Mouse (Mus musculus): ENCODE measurements around the gene Gab2. TPM values are rescaled to one million over a fixed set of nuclear protein-coding genes. Genes with fewer than 3 reads are reported as not detected.

Gab2 gene
- polyA plus RNA-seq, 1 experiment from 2014 or later = 17.5 TPM

GRCm38 (mm10) chr7:97328891-97329588, 247.7 kb downstream of the Gab2 start:
- Histone ChIP-seq H3K36me3 (peaks cover 3% of the 10 kb centered on the region; the same call in 1 of the 2 replicates), H3K4me1 (replicated peaks) (peaks cover 49% of the 10 kb centered on the region), H3K9ac (no peak overlapping the region), H3K4me2 (peak overlapping the region; percentile 18; the same call in 1 of the 2 replicates), H3K27ac (replicated peaks) (no peak overlapping the region), H3K27me3 (peaks cover 33% of the 10 kb centered on the region), H3K9me3 (no peaks in the 10 kb centered on the region), H3K4me3 (no peak overlapping the region)
- ATAC-seq (ENCODE audit: low FRiP score, low read depth) = no peak
- WGBS = 66% methylated on average over 13 of the region's 13 CpGs

DNA sequence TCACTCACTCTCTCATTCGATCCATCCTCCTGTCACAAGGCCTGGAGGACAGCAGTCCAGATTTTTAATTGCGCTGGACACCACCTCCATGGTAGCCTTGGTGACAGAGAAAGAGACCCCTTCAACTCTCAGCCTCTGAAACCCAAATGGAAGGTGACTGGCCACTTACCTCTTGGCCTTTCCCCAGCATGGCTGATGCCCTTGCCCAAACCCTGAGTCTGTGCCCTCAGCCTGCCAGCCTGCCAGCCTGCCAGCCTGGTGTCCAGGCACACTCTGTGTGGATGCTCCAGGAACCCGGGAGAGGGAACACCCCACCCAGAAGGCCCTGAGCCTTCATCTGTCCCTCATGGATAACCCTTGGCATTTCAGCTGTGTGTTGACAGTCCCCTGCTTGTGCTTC, 248.3 kb downstream of the Gab2 start:
- Histone ChIP-seq H3K27ac (replicated peaks) (no peak overlapping the region), H3K9me3 (no peaks in the 10 kb centered on the region), H3K27me3 (peaks cover 27% of the 10 kb centered on the region), H3K4me3 (no peak overlapping the region), H3K4me1 (replicated peaks) (peaks cover 49% of the 10 kb centered on the region), H3K9ac (no peak overlapping the region), H3K4me2 (0 out of 2 replicates have a peak overlapping the region, but pooled peaks have one; percentile 18), H3K36me3 (no peaks in the 10 kb centered on the region)
- no peak for ATAC-seq (ENCODE audit: low FRiP score, low read depth)
- WGBS = 76% methylated on average over 3 of the region's 3 CpGs

- no peaks in the 10 kb centered on the region for H3K9me3 ChIP-seq
- H3K9ac ChIP-seq = peak overlapping the region; percentile 58
- H3K27me3 ChIP-seq = peaks cover 14% of the 10 kb centered on the region
- H3K4me1 ChIP-seq (replicated peaks) = peaks cover 41% of the 10 kb centered on the region
- no peaks in the 10 kb centered on the region for H3K36me3 ChIP-seq
- H3K27ac ChIP-seq (replicated peaks) = no peak overlapping the region
- peak overlapping the region; percentile 69 for H3K4me2 ChIP-seq
- WGBS = 66% methylated on average over 11 of the region's 11 CpGs
- H3K4me3 ChIP-seq = peak overlapping the region; percentile 64
- ATAC-seq (ENCODE audit: low FRiP score, low read depth) = no peak
Measured at GRCm38 (mm10) chr7:97330931-97331645, 249.7 kb downstream of the Gab2 start.

DNA sequence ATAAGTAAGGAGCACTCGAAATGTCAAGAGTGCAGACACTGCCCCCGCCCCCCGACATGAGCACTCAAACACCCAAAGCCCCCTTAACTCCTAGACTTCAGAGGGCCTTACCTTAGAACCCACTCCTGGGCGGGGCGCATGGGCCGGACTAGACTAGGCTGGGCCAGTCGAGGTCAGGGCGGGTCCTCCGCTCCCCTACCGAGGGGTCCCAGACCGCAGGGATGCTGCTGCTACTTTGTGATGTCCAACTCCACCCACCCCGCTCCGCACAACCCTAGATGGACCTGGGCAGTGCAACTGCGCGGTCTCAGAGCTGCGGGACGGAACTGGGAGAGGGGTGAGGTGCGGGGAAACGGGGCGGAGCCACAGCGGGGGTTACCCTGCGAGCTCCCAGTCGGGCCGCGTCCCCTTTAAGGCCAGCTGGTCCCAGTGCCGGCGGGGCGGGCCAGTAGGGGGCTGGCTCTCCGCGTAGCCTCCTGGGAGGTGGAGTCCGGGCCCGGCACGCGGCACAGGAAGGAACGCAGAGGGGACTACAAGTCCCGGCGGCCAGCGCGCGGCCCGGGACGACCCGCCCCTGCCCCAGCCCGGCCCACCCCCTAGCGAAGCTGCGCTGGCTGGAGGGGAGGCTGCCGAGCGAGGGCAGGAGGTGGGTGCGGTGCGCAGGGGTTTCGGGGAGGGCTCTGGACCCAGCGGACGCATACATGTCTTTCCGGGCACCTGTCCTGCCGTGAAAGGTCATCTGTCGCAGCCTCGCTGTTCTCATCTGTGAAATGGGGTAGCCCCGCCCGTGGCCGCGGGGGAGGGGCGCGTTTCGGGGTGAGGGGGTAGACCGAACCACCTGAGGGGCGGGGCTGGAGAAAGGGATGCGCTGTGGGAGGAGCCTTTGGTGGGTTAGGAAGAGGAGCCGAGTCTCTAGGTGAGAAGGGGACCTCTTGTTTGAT, 250.6 kb downstream of the Gab2 start, which contains the start of the genes Usp35 and Kctd21:
Gene Usp35, minus strand, starts transcription at position 295 of the 941 bp plus-strand sequence.
Gene Kctd21, plus strand, starts transcription at position 602 of the 941 bp plus-strand sequence.
- Histone ChIP-seq H3K36me3 (no peaks in the 10 kb centered on the region), H3K27me3 (peaks cover 4% of the 10 kb centered on the region), H3K9ac (peak within 1 kb of the TSS; percentile 62), H3K4me1 (replicated peaks) (peaks cover 41% of the 10 kb centered on the region), H3K9me3 (no peaks in the 10 kb centered on the region), H3K4me2 (peak within 1 kb of the TSS; percentile 69), H3K4me3 (peak within 1 kb of the TSS; percentile 64), H3K27ac (replicated peaks) (peak within 1 kb of the TSS; percentile 78)
- ATAC-seq (ENCODE audit: low FRiP score, low read depth) = peak; percentile 98
- under 1% methylated on average over 64 of the region's 68 CpGs for WGBS

GRCm38 (mm10) chr7:97332667-97333041, 251.3 kb downstream of the Gab2 start:
- Histone ChIP-seq H3K36me3 (no peaks in the 10 kb centered on the region), H3K27me3 (no peaks in the 10 kb centered on the region), H3K9me3 (no peaks in the 10 kb centered on the region), H3K27ac (replicated peaks) (peak overlapping the region; percentile 78), H3K4me1 (replicated peaks) (peaks cover 41% of the 10 kb centered on the region), H3K9ac (peak overlapping the region; percentile 62), H3K4me3 (peak overlapping the region; percentile 64), H3K4me2 (peak overlapping the region; percentile 69)
- no peak; the same call in 1 of the 2 replicates for ATAC-seq (ENCODE audit: low FRiP score, low read depth)
- 2% methylated on average over 9 of the region's 9 CpGs for WGBS

GRCm38 (mm10) chr7:97333113-97333898, 251.9 kb downstream of the Gab2 start:
- H3K36me3 ChIP-seq = no peaks in the 10 kb centered on the region
- no peak for ATAC-seq (ENCODE audit: low FRiP score, low read depth)
- 84% methylated on average over 6 of the region's 6 CpGs for WGBS
- H3K9ac ChIP-seq = peak overlapping the region; percentile 62
- H3K4me3 ChIP-seq = peak overlapping the region; percentile 64
- peak overlapping the region; percentile 69 for H3K4me2 ChIP-seq
- no peaks in the 10 kb centered on the region for H3K27me3 ChIP-seq
- no peaks in the 10 kb centered on the region for H3K9me3 ChIP-seq
- peaks cover 41% of the 10 kb centered on the region for H3K4me1 ChIP-seq (replicated peaks)
- H3K27ac ChIP-seq (replicated peaks) = no peak overlapping the region

- Histone ChIP-seq H3K27me3 (no peaks in the 10 kb centered on the region), H3K9me3 (no peaks in the 10 kb centered on the region), H3K27ac (replicated peaks) (no peak overlapping the region), H3K9ac (no peak overlapping the region), H3K4me2 (no peak overlapping the region), H3K4me1 (replicated peaks) (peaks cover 32% of the 10 kb centered on the region), H3K4me3 (no peak overlapping the region), H3K36me3 (no peaks in the 10 kb centered on the region)
- no peak for ATAC-seq (ENCODE audit: low FRiP score, low read depth)
- whole genome bisulfite sequencing = 92% methylated on average over 2 of the region's 2 CpGs
Measured at GRCm38 (mm10) chr7:97334406-97334805, 253.0 kb downstream of the Gab2 start.

DNA sequence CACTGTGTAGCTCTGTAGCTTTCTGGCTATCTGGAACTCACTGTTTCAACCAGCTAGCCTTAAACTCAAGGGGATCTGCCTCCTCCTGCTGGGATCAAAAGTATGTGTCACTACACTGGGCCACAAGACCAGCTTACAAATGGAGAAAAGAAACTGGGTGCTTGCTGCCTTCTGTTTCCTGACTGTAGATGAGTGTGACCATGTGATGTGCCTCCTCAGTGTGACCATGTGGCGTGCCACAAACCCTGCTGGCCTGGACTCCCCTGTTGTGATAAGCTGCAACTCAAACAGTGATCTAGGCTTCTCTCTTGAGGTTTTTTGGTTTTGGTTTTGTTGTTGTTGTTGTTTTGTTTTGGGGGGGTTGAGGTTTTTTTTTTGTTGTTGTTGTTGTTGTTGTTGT, 255.3 kb downstream of the Gab2 start:
- no peak overlapping the region for H3K27ac ChIP-seq (replicated peaks)
- H3K4me1 ChIP-seq (replicated peaks) = peaks cover 11% of the 10 kb centered on the region
- H3K9ac ChIP-seq = no peak overlapping the region
- no peaks in the 10 kb centered on the region for H3K36me3 ChIP-seq
- H3K9me3 ChIP-seq = no peaks in the 10 kb centered on the region
- 89% methylated on average over 1 of the region's 1 CpGs for WGBS
- H3K27me3 ChIP-seq = no peaks in the 10 kb centered on the region
- no peak overlapping the region for H3K4me2 ChIP-seq
- no peak for ATAC-seq (ENCODE audit: low FRiP score, low read depth)
- no peak overlapping the region for H3K4me3 ChIP-seq

- 81% methylated on average over 4 of the region's 4 CpGs for WGBS
- ATAC-seq (ENCODE audit: low FRiP score, low read depth) = no peak
- H3K4me1 ChIP-seq (replicated peaks) = peaks cover under 1% of the 10 kb centered on the region; the same call in 1 of the 2 replicates
Measured at GRCm38 (mm10) chr7:97338593-97338992, 257.2 kb downstream of the Gab2 start.

DNA sequence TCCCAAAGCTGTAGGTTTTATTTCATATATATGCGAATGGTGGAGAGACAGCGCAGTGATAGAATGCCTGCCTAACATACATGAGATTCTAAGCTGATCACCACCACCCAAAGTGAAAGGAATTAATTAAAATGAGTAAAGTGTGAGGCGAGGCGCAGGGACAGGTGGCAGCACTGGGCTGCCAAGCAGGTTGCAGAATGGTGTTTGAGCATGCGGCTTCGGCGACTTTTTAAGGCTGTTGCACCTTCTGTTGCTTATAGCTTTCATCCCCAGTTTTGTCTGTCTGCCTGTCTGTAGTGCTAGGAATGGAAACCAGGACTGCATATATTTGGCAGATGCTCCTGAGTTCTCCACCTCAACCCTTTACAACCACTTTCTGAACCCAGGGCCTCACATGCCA, 258.2 kb downstream of the Gab2 start:
- H3K27me3 ChIP-seq = no peaks in the 10 kb centered on the region
- H3K27ac ChIP-seq (replicated peaks) = no peak overlapping the region
- no peak overlapping the region for H3K4me2 ChIP-seq
- no peaks in the 10 kb centered on the region for H3K9me3 ChIP-seq
- no peak overlapping the region for H3K9ac ChIP-seq
- no peaks in the 10 kb centered on the region for H3K36me3 ChIP-seq
- ATAC-seq (ENCODE audit: low FRiP score, low read depth) = no peak
- 91% methylated on average over 7 of the region's 7 CpGs for WGBS
- no peak overlapping the region for H3K4me3 ChIP-seq
- H3K4me1 ChIP-seq (replicated peaks) = peaks cover under 1% of the 10 kb centered on the region; the same call in 1 of the 2 replicates

More at GRCm38 (mm10) chr7:97338593-97338992, 257.2 kb downstream of the Gab2 start:
- no peaks in the 10 kb centered on the region for H3K27me3 ChIP-seq
- no peak overlapping the region for H3K9ac ChIP-seq
- no peak overlapping the region for H3K4me2 ChIP-seq
- H3K9me3 ChIP-seq = no peaks in the 10 kb centered on the region
- no peak overlapping the region for H3K4me3 ChIP-seq
- H3K27ac ChIP-seq (replicated peaks) = no peak overlapping the region
- H3K36me3 ChIP-seq = no peaks in the 10 kb centered on the region
